ENCODE assay signal across 19 mouse cellular contexts in the genomic region with DNA sequence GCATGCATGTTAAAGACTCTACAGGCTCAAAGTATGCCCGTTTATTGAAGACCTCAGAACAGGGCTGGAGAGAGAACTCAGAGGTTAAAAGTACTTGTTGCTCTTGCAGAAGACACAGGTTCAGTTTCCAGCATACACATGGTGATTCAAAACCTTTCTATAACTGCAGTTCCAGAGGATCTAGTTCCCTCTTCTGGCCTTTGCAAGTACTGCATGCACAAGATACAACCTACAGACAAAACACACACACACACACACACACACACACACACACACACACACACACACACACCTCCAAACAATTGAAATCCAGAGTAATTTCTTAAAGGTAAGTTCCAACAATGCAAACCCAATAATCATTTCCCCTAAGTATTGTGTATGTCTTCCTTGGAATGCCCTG.
DNase-seq lines count a peak whose midpoint lies in the region; ATAC-seq and TF ChIP-seq lines count a peak whose summit lies in the region.
"Had no signal": no experiment of that assay in that cellular context is flagged by ENCODE, and none has a peak within 500 bp of the region (broad histone marks: within the 10 kb centered on the region; RNA-seq: fewer than 3 reads in every experiment).

No protein-coding gene starts in this region.

- 94% methylated on average over 1 of the region's 1 CpGs for WGBS in heart, adult 2 months
- WGBS in lung, embryonic 14.5 days: 94% methylated on average over 1 of the region's 1 CpGs

- no peak for TF ChIP-seq EP300 in heart, adult 2 months (IDR thresholded peaks at IDR 0.05; ENCODE audit: insufficient read depth, low read depth, low read length)

- H3K4me3 ChIP-seq in heart, adult 2 months: no peak overlapping the region
- H3K4me3 ChIP-seq in lung, embryonic 14.5 days (ENCODE audit: low read depth, low read length): no peak overlapping the region
- H3K4me3 ChIP-seq in ES-E14 (ENCODE audit: insufficient read depth in 1 of 2, low read depth in 1 of 2, low read length in 2 of 2, poor library complexity in 1 of 2, severe bottlenecking in 1 of 2): no peak overlapping the region
- H3K4me3 ChIP-seq: embryonic facial prominence, embryonic 15.5 days; heart, embryonic 13.5 days; liver, embryonic 12.5 days; myocyte; neural tube, embryonic 15.5 days had no signal

- DNase-seq in heart, adult 2 months: no peak
- no peak for DNase-seq in heart, adult 8-10 months (ENCODE audit: low spot score)
- no peak for DNase-seq in lung, embryonic 14.5 days
- DNase-seq in lung, postnatal 10 days: no peak
- peak; percentile 19 for DNase-seq in ES-E14 (ENCODE audit: low read depth, low spot score)
- no peak for DNase-seq in spleen, postnatal 4 days (ENCODE audit: low spot score in 2 of 2)
- DNase-seq: cerebellum, adult 9-10 months; gastrocnemius, postnatal 36 days; heart, postnatal 4 days; kidney, adult 9 months; lung, postnatal 14 days; right cerebral cortex, postnatal 4 days; thymus, adult 18-20 months had no signal

- TF ChIP-seq POLR2A in heart, adult 2 months (IDR thresholded peaks at IDR 0.05; ENCODE audit: insufficient read depth, low read depth, low read length): no peak

- peak; percentile 33 for TF ChIP-seq CTCF in heart, adult 2 months (IDR thresholded peaks at IDR 0.05)
- TF ChIP-seq CTCF in lung, embryonic 14.5 days (IDR thresholded peaks at IDR 0.05; ENCODE audit: low read depth): peak; percentile 49

- no peaks in the 10 kb centered on the region for H3K9me3 ChIP-seq in lung, embryonic 14.5 days (ENCODE audit: low read depth, low read length)
- H3K9me3 ChIP-seq in ES-E14 (ENCODE audit: control insufficient read depth, insufficient read depth, low read depth, low read length): no peaks in the 10 kb centered on the region
- H3K9me3 ChIP-seq: embryonic facial prominence, embryonic 15.5 days; heart, embryonic 13.5 days; liver, embryonic 12.5 days; neural tube, embryonic 15.5 days had no signal

- H3K36me3 ChIP-seq in heart, adult 2 months (ENCODE audit: control insufficient read depth, insufficient read depth, low read length): no peaks in the 10 kb centered on the region
- no peaks in the 10 kb centered on the region for H3K36me3 ChIP-seq in lung, embryonic 14.5 days (ENCODE audit: insufficient read depth)
- H3K36me3 ChIP-seq in ES-E14 (ENCODE audit: control insufficient read depth, insufficient read depth, low read length, poor library complexity, severe bottlenecking): no peaks in the 10 kb centered on the region
- H3K36me3 ChIP-seq: embryonic facial prominence, embryonic 15.5 days; heart, embryonic 13.5 days; liver, embryonic 12.5 days; neural tube, embryonic 15.5 days had no signal

- no peaks in the 10 kb centered on the region for H3K4me1 ChIP-seq in heart, adult 2 months (ENCODE audit: control insufficient read depth, insufficient read depth, low read length)
- no peaks in the 10 kb centered on the region for H3K4me1 ChIP-seq in lung, embryonic 14.5 days (ENCODE audit: insufficient read depth)
- no peaks in the 10 kb centered on the region for H3K4me1 ChIP-seq in ES-E14 (ENCODE audit: control insufficient read depth in 2 of 2, insufficient read depth in 2 of 2, low read length in 2 of 2, poor library complexity in 1 of 2)
- H3K4me1 ChIP-seq: liver, embryonic 12.5 days had no signal

- intact Hi-C loops in heart, adult 2 months (cut with DNase I): no loop called here

- H3K27ac ChIP-seq in heart, adult 2 months: no peak overlapping the region
- no peak overlapping the region for H3K27ac ChIP-seq in lung, embryonic 14.5 days (ENCODE audit: low read depth)
- no peak overlapping the region for H3K27ac ChIP-seq in ES-E14 (ENCODE audit: insufficient read depth, low read depth, low read length, poor library complexity, severe bottlenecking)
- H3K27ac ChIP-seq: embryonic facial prominence, embryonic 15.5 days; heart, embryonic 13.5 days; liver, embryonic 12.5 days; neural tube, embryonic 15.5 days had no signal

- H3K27me3 ChIP-seq in heart, adult 2 months (ENCODE audit: control insufficient read depth, insufficient read depth, low read length): no peaks in the 10 kb centered on the region
- no peaks in the 10 kb centered on the region for H3K27me3 ChIP-seq in lung, embryonic 14.5 days (ENCODE audit: insufficient read depth, low read length)
- H3K27me3 ChIP-seq: embryonic facial prominence, embryonic 15.5 days; heart, embryonic 13.5 days; liver, embryonic 12.5 days; neural tube, embryonic 15.5 days had no signal

- H3K79me2 ChIP-seq in heart, adult 2 months (replicated peaks; ENCODE audit: control insufficient read depth, insufficient read depth, low read length): no peaks in the 10 kb centered on the region

- in situ Hi-C loops in ES-E14 (cut with MboI; ENCODE audit: low sequenced_read_pairs in 2 of 2, unreplicated experiment in 2 of 2): loop anchor here in 1 of 2 experiments (25.0 kb wide), 1 partner anchor 344 kb away; no protein-coding TSS in a partner anchor

- no peak overlapping the region for H3K4me2 ChIP-seq in lung, embryonic 14.5 days
- H3K4me2 ChIP-seq: embryonic facial prominence, embryonic 15.5 days; heart, embryonic 13.5 days; liver, embryonic 12.5 days; neural tube, embryonic 15.5 days had no signal

- ATAC-seq in lung, embryonic 14.5 days (ENCODE audit: insufficient read depth): no peak
- ATAC-seq in megakaryocyte progenitor cell, adult 5-6 weeks (replicated peaks; ENCODE audit: poor library complexity): peak; percentile 54
- ATAC-seq: liver, embryonic 12.5 days had no signal

- H3K9ac ChIP-seq in heart, adult 2 months (ENCODE audit: low read depth, low read length): no peak overlapping the region
- H3K9ac ChIP-seq in lung, embryonic 14.5 days: no peak overlapping the region
- H3K9ac ChIP-seq in ES-E14 (ENCODE audit: insufficient read depth, low read depth, low read length, poor library complexity, severe bottlenecking): no peak overlapping the region
- H3K9ac ChIP-seq: embryonic facial prominence, embryonic 15.5 days; heart, embryonic 13.5 days; liver, embryonic 12.5 days; neural tube, embryonic 15.5 days had no signal

TF ChIP-seq in ES-E14, 5 proteins besides CTCF, POLR2A, EP300 and RAD21:
- no peak for TF ChIP-seq MAFK (IDR thresholded peaks at IDR 0.05; ENCODE audit: insufficient read depth, low read depth, low read length)
- no peak for TF ChIP-seq CHD2 (IDR thresholded peaks at IDR 0.05; ENCODE audit: low read depth, low read length)
- no peak for TF ChIP-seq HCFC1 (IDR thresholded peaks at IDR 0.05; ENCODE audit: borderline replicate concordance, insufficient read depth, low read length)
- no peak for TF ChIP-seq ZNF384 (IDR thresholded peaks at IDR 0.05; ENCODE audit: low read depth, low read length)
- 0 out of 2 replicates have a peak, but pooled peaks have one; percentile 33 for TF ChIP-seq ZC3H11A (IDR thresholded peaks at IDR 0.05; ENCODE audit: borderline replicate concordance, low read depth, low read length)
